Mouse (Mus musculus) thymus, adult 2 months (tissue): Measurements from ENCODE around the gene Sec14l1. TPM values are rescaled to one million over a fixed set of nuclear protein-coding genes. Genes with fewer than 3 reads are reported as not detected.

Experiments
- DNase-seq: peaks from one replicate; pipeline ENCODE4 v3.0.0; 2021
- H3K27ac ChIP-seq: fragments of 200-500 bp; 2 replicates; pipeline ENCODE4 v1.5.1; 2012; ENCODE audit warnings: low read length, control low read depth; ENCODE audit not compliant: control insufficient read depth, insufficient read depth
- H3K27me3 ChIP-seq: fragments of 200-500 bp; 2 replicates; pipeline ENCODE4 v1.6.1; 2012; ENCODE audit warnings: mild to moderate bottlenecking, low read length, moderate library complexity, mixed read lengths; ENCODE audit not compliant: control insufficient read depth, insufficient read depth
- H3K36me3 ChIP-seq: fragments of 200-500 bp; 2 replicates; pipeline ENCODE4 v1.6.1; 2012; ENCODE audit warnings: mild to moderate bottlenecking, low read length, moderate library complexity; ENCODE audit not compliant: control insufficient read depth, insufficient read depth
- H3K4me1 ChIP-seq: fragments of 200-500 bp; replicated peaks from 2 replicates; pipeline ENCODE4 v1.6.1; 2012; ENCODE audit warnings: low read length; ENCODE audit not compliant: control insufficient read depth, insufficient read depth
- H3K4me3 ChIP-seq: fragments of 200-500 bp; 2 replicates; pipeline ENCODE4 v1.5.1; 2012; ENCODE audit warnings: mild to moderate bottlenecking, low read length, control low read depth, moderate library complexity; ENCODE audit not compliant: control insufficient read depth, insufficient read depth
- CTCF ChIP-seq: fragments of 200-500 bp; IDR thresholded peaks from 2 replicates; pipeline ENCODE4 v1.5.1; 2012; ENCODE audit warnings: mild to moderate bottlenecking, control low read depth, low read length, moderate library complexity, borderline replicate concordance; ENCODE audit not compliant: control insufficient read depth, poor library complexity, insufficient read depth; ENCODE audit errors: extremely low read depth
- POLR2A ChIP-seq: fragments of 200-500 bp; IDR thresholded peaks from 2 replicates; pipeline ENCODE4 v1.6.1; 2012; ENCODE audit warnings: mild to moderate bottlenecking, low read length, control low read depth, moderate library complexity; ENCODE audit not compliant: control insufficient read depth, poor library complexity, insufficient read depth; ENCODE audit errors: extremely low read depth
- WGBS: fragments of 180-500 bp; shearing (Covaris S2); methylation state at CpG from one replicate; pipeline ENCODE4 v1.1.7; 2018; 5-methylcytosine and 5-hydroxymethylcytosine counted together
- polyA plus RNA-seq: library from polyadenylated mRNA; depleted of rRNA; stranded (reverse); fragments of >200 nt; gene quantifications from 2 replicates; pipeline ENCODE4 v1.2.3, GENCODE M21; 2012

The Sec14l1 gene
- polyA plus RNA-seq, 1 experiment, result 84.8 TPM

DNA sequence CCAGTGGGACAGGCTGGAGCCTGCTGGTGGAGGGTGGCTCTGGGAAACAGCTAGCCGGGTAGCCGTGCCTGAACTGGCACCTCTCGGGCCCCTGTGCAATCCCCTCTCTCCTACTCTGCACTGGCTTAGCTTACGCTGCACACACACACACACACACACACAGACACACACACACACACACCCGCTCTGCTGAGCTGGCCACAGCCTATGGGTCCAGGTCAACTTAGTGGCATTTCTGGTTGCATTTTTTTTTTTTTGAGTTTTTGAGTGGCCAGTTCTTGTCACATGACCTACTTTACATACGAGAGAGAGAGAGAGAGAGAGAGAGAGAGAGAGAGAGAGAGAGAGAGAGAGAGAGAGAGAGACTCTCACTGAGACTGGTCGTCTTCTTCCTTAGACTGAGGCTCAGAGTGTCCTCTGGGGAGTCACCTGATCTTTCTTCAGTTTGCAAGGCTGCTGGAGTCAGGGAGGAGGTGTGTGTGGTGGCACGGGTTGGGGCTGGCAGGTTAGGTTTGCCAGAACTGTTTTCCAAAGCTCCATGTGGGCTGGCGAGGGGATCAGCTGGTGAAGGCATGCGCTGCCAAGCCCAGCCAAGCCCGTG lies 3.9 kb downstream of the Sec14l1 start:
- 86% methylated on average over 11 of the region's 11 CpGs for WGBS
- Histone ChIP-seq H3K27ac (no peak overlapping the region), H3K36me3 (no peaks in the 10 kb centered on the region), H3K4me1 (peaks cover 66% of the 10 kb centered on the region), H3K4me3 (no peak overlapping the region), H3K27me3 (no peaks in the 10 kb centered on the region)
- TF ChIP-seq CTCF (no peak), POLR2A (no peak)
- DNase-seq, result no peak

DNA sequence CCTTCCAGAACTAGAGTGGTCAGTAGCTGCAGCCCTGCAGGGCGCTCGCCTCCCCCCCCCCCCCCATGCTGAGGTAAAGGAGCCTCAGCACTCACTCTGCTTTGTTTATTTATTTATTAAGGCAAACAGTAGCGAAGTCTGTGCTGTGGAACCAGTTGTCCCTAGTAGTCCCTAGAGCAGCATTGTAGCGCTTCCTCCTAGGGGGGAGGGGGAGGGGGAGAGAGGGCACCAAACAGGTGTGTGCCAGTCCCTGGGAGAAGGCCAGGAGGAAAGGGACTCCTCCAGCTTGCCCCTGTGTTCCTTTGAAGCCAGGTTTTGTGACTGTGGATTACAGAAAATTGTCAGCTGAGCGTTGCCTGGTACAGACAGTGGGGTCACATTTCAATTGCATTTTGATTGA lies 4.8 kb downstream of the Sec14l1 start:
- no peak overlapping the region for H3K4me3 ChIP-seq
- H3K27me3 ChIP-seq, result no peaks in the 10 kb centered on the region
- H3K4me1 ChIP-seq, result peaks cover 70% of the 10 kb centered on the region
- DNase-seq, result peak; percentile 37
- no peak overlapping the region for H3K27ac ChIP-seq
- WGBS, result 79% methylated on average over 5 of the region's 5 CpGs
- TF ChIP-seq CTCF (no peak), POLR2A (no peak)
- H3K36me3 ChIP-seq, result no peaks in the 10 kb centered on the region

DNA sequence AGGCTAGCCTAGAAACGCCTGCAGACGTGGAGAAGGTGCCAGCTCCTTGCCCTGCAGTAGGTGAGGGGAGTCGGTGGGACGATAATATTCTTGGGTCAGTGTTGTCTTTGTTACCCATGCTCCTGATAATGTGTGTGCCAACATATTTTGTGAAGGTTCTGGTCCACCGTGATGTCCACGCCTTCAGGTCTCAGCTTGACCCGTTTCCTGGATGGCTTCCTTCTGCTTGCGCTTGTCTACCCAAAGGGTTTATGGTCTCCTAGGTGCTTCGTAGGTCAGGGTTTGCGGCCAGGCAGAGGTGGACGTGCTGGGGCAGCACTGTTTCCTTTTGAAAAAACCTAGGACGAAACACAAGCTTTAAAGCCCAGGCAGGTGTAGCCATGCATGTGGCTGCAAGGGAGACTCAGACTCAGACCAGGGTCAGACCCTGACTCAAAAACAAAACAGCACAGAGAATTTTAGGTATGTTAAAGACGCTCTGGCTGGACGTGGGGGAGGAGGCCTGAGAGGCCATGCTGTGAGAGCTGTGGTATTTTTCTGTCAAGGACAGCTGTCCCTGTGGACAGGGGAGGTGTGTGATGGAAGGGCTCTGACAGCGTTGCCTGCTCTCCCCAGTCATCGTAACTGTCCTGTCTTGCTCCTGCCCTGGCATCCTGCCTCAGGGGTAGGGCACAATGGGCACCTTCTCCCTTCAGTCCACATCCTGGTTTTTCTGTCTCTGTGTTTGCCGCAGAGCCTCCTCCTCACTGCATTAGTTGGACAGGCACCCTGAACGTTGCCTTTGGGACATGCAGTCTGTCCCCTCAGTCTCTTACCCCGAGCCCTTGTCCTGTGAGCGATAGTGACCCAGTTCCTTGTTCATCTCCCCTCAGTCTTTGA lies 5.6 kb downstream of the Sec14l1 start:
- TF ChIP-seq POLR2A (no peak), CTCF (no peak)
- Histone ChIP-seq H3K27me3 (no peaks in the 10 kb centered on the region), H3K4me3 (no peak overlapping the region), H3K36me3 (no peaks in the 10 kb centered on the region), H3K27ac (peak overlapping the region; percentile 47; the same call in 1 of the 2 replicates), H3K4me1 (peaks cover 74% of the 10 kb centered on the region)
- WGBS, result 89% methylated on average over 20 of the region's 20 CpGs
- no peak for DNase-seq

DNA sequence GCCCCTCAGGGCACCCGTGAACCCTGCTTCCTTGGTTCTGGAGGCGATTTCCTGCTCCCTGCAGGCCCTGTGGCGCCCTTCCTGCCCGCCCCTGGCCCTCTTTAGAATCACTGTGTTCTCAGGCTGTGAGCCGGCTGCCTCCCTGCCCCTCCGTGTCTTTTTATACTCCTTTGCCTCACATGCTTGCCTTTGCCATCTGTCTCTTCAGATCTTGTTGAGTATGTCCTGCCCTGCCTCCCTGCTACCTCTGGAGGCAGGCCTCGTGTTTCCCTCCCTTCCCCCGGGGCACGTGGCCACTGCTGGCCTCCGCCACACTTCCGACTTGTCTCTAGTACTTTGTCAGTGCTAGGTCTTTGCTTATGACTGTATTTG lies 6.2 kb downstream of the Sec14l1 start:
- peak; percentile 35 for DNase-seq
- Histone ChIP-seq H3K4me3 (no peak overlapping the region), H3K27me3 (no peaks in the 10 kb centered on the region), H3K4me1 (peaks cover 73% of the 10 kb centered on the region), H3K36me3 (no peaks in the 10 kb centered on the region), H3K27ac (peak overlapping the region; percentile 47; the same call in 1 of the 2 replicates)
- 48% methylated on average over 11 of the region's 11 CpGs for WGBS
- no peak for TF ChIP-seq POLR2A
- no peak for TF ChIP-seq CTCF

DNA sequence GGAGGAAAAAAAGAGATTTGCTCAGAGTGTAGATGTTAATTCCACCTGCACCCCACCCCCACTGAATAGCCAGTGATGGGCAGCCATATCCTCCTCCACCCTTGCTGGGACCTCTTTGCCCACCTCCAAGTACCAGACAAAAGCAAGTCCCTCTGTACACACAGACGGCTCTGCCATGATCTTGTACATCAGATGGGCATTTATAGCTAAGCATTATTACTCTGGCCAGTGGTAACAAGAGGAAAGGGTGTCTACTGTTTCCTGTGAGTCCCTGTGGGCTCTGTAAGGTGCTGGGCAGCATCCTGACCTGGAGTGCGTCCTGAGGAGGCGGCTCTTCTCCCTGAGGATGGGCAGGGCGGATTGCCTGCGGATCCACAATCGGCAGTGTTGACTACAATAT lies 7.0 kb downstream of the Sec14l1 start:
- Histone ChIP-seq H3K4me3 (no peak overlapping the region), H3K27ac (no peak overlapping the region), H3K4me1 (peaks cover 72% of the 10 kb centered on the region), H3K27me3 (no peaks in the 10 kb centered on the region), H3K36me3 (no peaks in the 10 kb centered on the region)
- WGBS, result 93% methylated on average over 6 of the region's 6 CpGs
- no peak for DNase-seq
- no peak for TF ChIP-seq CTCF
- TF ChIP-seq POLR2A, result no peak

DNA sequence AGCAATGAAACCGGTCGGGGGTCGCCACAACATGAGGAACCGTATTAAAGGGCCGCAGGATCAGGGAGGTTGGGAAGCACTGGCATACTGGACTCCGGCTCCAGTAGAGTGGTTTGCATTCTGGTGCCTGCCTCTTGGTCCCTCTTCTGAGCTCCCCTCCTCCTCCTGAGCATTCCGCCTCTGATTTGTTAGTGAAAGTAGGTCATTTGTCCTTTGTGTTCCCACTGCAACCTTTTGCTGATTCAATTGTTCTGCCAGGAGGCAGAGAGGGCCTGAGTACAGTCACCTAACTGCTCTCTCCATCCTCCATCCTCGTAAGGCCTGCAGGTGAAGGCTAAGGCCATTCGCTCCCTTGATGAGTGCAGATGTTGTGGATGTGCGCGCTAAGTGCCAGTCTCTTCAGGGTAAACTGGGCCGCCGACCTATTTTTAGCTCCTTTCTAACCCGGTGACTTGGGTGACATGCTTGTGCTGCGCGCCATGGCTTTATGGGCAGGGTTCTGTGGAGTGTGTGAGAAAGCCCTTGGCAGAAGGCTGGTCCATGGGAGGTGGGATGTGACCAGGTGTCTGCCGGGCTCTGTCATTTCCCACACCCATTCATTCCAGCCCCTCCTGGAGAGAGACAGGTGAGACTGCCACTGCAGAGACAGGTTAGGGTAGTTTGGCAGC lies 8.6 kb downstream of the Sec14l1 start:
- Histone ChIP-seq H3K27ac (peak overlapping the region; percentile 64), H3K27me3 (no peaks in the 10 kb centered on the region), H3K36me3 (no peaks in the 10 kb centered on the region), H3K4me1 (peaks cover 72% of the 10 kb centered on the region), H3K4me3 (no peak overlapping the region)
- DNase-seq, result no peak
- TF ChIP-seq CTCF, result no peak
- WGBS, result 64% methylated on average over 17 of the region's 17 CpGs
